Comparison of ENCODE assay signal across 8 mouse cellular contexts in genomic region chr11:94629884-94630198, GRCm38 (mm10). TPM values are rescaled to one million over a fixed set of nuclear protein-coding genes. Genes with fewer than 3 reads are reported as not detected.
DNase-seq lines count a peak whose midpoint lies in the region; ATAC-seq and TF ChIP-seq lines count a peak whose summit lies in the region.

No protein-coding gene starts in this region.

- WGBS in forebrain, embryonic 13.5 days, result under 1% methylated on average over 27 of the region's 28 CpGs
- 1% methylated on average over 28 of the region's 28 CpGs for WGBS in liver, embryonic 13.5 days (ENCODE audit: insufficient replicate concordance)
- WGBS in stomach, embryonic 16.5 days, result 0% methylated on average over 28 of the region's 28 CpGs

- H3K4me3 ChIP-seq in testis, adult 2 months (ENCODE audit: control insufficient read depth, low read depth, low read length), result peak overlapping the region; percentile 96
- H3K4me3 ChIP-seq in forebrain, embryonic 13.5 days, result peak overlapping the region; percentile 99
- H3K4me3 ChIP-seq in liver, embryonic 13.5 days (replicated peaks), result peak overlapping the region; percentile 96
- H3K4me3 ChIP-seq in stomach, embryonic 16.5 days (replicated peaks; ENCODE audit: low read length), result peak overlapping the region; percentile 100

- DNase-seq in testis, postnatal 10 days (ENCODE audit: low spot score), result no peak
- no peak for DNase-seq in liver, embryonic 13.5 days
- DNase-seq in layer of hippocampus, adult 8-10 months (ENCODE audit: low spot score in 2 of 2), result no peak
- DNase-seq in adipocyte (ENCODE audit: low spot score), result no peak

- TF ChIP-seq CTCF in testis, adult 2 months (IDR thresholded peaks at IDR 0.05; ENCODE audit: control insufficient read depth, insufficient read depth, insufficient replicate concordance, low read depth, low read length), result no peak

- peaks cover 10% of the 10 kb centered on the region for H3K4me1 ChIP-seq in testis, adult 2 months (ENCODE audit: control insufficient read depth, insufficient read depth, low read length)
- peaks cover 14% of the 10 kb centered on the region for H3K4me1 ChIP-seq in forebrain, embryonic 13.5 days
- peaks cover 22% of the 10 kb centered on the region for H3K4me1 ChIP-seq in liver, embryonic 13.5 days (replicated peaks)
- peaks cover 5% of the 10 kb centered on the region for H3K4me1 ChIP-seq in stomach, embryonic 16.5 days (ENCODE audit: control insufficient read depth, insufficient read depth, low read length)

- TF ChIP-seq POLR2A in testis, adult 2 months (IDR thresholded peaks at IDR 0.05; ENCODE audit: control insufficient read depth, low read depth, low read length), result no peak

- peak overlapping the region; percentile 93 for H3K4me2 ChIP-seq in forebrain, embryonic 13.5 days
- H3K4me2 ChIP-seq in liver, embryonic 13.5 days, result peak overlapping the region; percentile 92
- peak overlapping the region; percentile 71 for H3K4me2 ChIP-seq in stomach, embryonic 16.5 days (ENCODE audit: low read depth, low read length)

- H3K9ac ChIP-seq in forebrain, embryonic 13.5 days, result peak overlapping the region; percentile 90
- peak overlapping the region; percentile 91 for H3K9ac ChIP-seq in liver, embryonic 13.5 days
- peak overlapping the region; percentile 96 for H3K9ac ChIP-seq in stomach, embryonic 16.5 days (ENCODE audit: low read length)

- no peak; the same call in 1 of the 2 replicates for ATAC-seq in forebrain, embryonic 13.5 days
- ATAC-seq in liver, embryonic 13.5 days (ENCODE audit: low read depth), result peak; percentile 69
- peak; percentile 62 for ATAC-seq in stomach, embryonic 16.5 days (ENCODE audit: insufficient read depth, low FRiP score)
- ATAC-seq in megakaryocyte progenitor cell, adult 5-6 weeks (replicated peaks; ENCODE audit: poor library complexity), result no peak

- H3K27me3 ChIP-seq in testis, adult 2 months (ENCODE audit: control insufficient read depth, insufficient read depth, low read length), result no peaks in the 10 kb centered on the region
- no peaks in the 10 kb centered on the region for H3K27me3 ChIP-seq in forebrain, embryonic 13.5 days
- no peaks in the 10 kb centered on the region for H3K27me3 ChIP-seq in liver, embryonic 13.5 days
- H3K27me3 ChIP-seq in stomach, embryonic 16.5 days (ENCODE audit: control insufficient read depth, insufficient read depth, low read length), result no peaks in the 10 kb centered on the region

- peak overlapping the region; percentile 77 for H3K27ac ChIP-seq in testis, adult 2 months (ENCODE audit: control insufficient read depth, insufficient read depth, low read depth, low read length)
- H3K27ac ChIP-seq in forebrain, embryonic 13.5 days, result peak overlapping the region; percentile 63
- peak overlapping the region; percentile 82 for H3K27ac ChIP-seq in liver, embryonic 13.5 days
- peak overlapping the region; percentile 84 for H3K27ac ChIP-seq in stomach, embryonic 16.5 days (ENCODE audit: low read length)

- peaks cover 1% of the 10 kb centered on the region for H3K36me3 ChIP-seq in testis, adult 2 months (ENCODE audit: control insufficient read depth, insufficient read depth, low read length)
- H3K36me3 ChIP-seq in forebrain, embryonic 13.5 days (ENCODE audit: poor library complexity, severe bottlenecking), result peaks cover 32% of the 10 kb centered on the region
- peaks cover 36% of the 10 kb centered on the region for H3K36me3 ChIP-seq in liver, embryonic 13.5 days
- peaks cover 12% of the 10 kb centered on the region for H3K36me3 ChIP-seq in stomach, embryonic 16.5 days (ENCODE audit: control insufficient read depth, insufficient read depth, low read length)

- H3K9me3 ChIP-seq in forebrain, embryonic 13.5 days (replicated peaks), result no peaks in the 10 kb centered on the region
- H3K9me3 ChIP-seq in liver, embryonic 13.5 days (replicated peaks), result no peaks in the 10 kb centered on the region
- H3K9me3 ChIP-seq in stomach, embryonic 16.5 days (replicated peaks; ENCODE audit: control insufficient read depth, low read length), result no peaks in the 10 kb centered on the region

RNA-seq across cellular contexts. Expression of gene Lrrc59, which starts 0.3 kb away (rescaled TPM):
- 75.9 and 78.0 TPM in 2 replicates for polyA plus RNA-seq in testis, adult 2 months (2012; rRNA removed)
- polyA plus RNA-seq in forebrain, embryonic 13.5 days (2015; fragmentation: Nextera tagmentation; extraction: Ambion mirVana), result 165 and 182 TPM in 2 replicates
- polyA plus RNA-seq in liver, embryonic 13.5 days (2015; fragmentation: Nextera tagmentation; extraction: Ambion mirVana), result 133 and 148 TPM in 2 replicates
- 218 and 219 TPM in 2 replicates for polyA plus RNA-seq in stomach, embryonic 16.5 days (2015; fragmentation: Nextera tagmentation; extraction: Ambion mirVana)
- 115 and 116 TPM in 2 replicates for total RNA-seq in megakaryocyte progenitor cell, adult 5-6 weeks (2015)
- total RNA-seq in megakaryocyte progenitor cell, adult 5-6 weeks (2017), result 195 and 224 TPM in 2 replicates
- total RNA-seq in layer of hippocampus, adult 8-10 months (2022), result 10 to 100 TPM; 74.1 to 83.9 (median 79.3) TPM

RNA-seq across cellular contexts. Expression of gene Mrpl27, which starts 23.7 kb away (rescaled TPM):
- 24.0 and 24.2 TPM in 2 replicates for polyA plus RNA-seq in testis, adult 2 months (2012; rRNA removed)
- 144 and 153 TPM in 2 replicates for polyA plus RNA-seq in forebrain, embryonic 13.5 days (2015; fragmentation: Nextera tagmentation; extraction: Ambion mirVana)
- polyA plus RNA-seq in liver, embryonic 13.5 days (2015; fragmentation: Nextera tagmentation; extraction: Ambion mirVana), result 90.2 and 91.3 TPM in 2 replicates
- polyA plus RNA-seq in stomach, embryonic 16.5 days (2015; fragmentation: Nextera tagmentation; extraction: Ambion mirVana), result 122 and 126 TPM in 2 replicates
- 53.4 and 53.5 TPM in 2 replicates for total RNA-seq in megakaryocyte progenitor cell, adult 5-6 weeks (2015)
- total RNA-seq in megakaryocyte progenitor cell, adult 5-6 weeks (2017), result 46.4 and 46.8 TPM in 2 replicates
- 10 to 100 TPM; 61.9 to 66.8 (median 65.8) TPM for total RNA-seq in layer of hippocampus, adult 8-10 months (2022)

RNA-seq across cellular contexts. Expression of gene Eme1, which starts 23.9 kb away (rescaled TPM):
- 3.9 and 4.2 TPM in 2 replicates for polyA plus RNA-seq in testis, adult 2 months (2012; rRNA removed)
- 26.6 and 31.7 TPM in 2 replicates for polyA plus RNA-seq in forebrain, embryonic 13.5 days (2015; fragmentation: Nextera tagmentation; extraction: Ambion mirVana)
- polyA plus RNA-seq in liver, embryonic 13.5 days (2015; fragmentation: Nextera tagmentation; extraction: Ambion mirVana), result 18.4 and 19.5 TPM in 2 replicates
- 12.7 and 13.2 TPM in 2 replicates for polyA plus RNA-seq in stomach, embryonic 16.5 days (2015; fragmentation: Nextera tagmentation; extraction: Ambion mirVana)
- 9.4 and 9.9 TPM in 2 replicates for total RNA-seq in megakaryocyte progenitor cell, adult 5-6 weeks (2015)
- total RNA-seq in megakaryocyte progenitor cell, adult 5-6 weeks (2017), result 28.8 and 37.1 TPM in 2 replicates
- under 1 TPM in 2 of 4 experiments, not detected in 2; 0.35 to 0.52 TPM for total RNA-seq in layer of hippocampus, adult 8-10 months (2022)

RNA-seq across cellular contexts. Expression of gene Acsf2, which starts 28.2 kb away (rescaled TPM):
- 7.0 and 8.3 TPM in 2 replicates for polyA plus RNA-seq in testis, adult 2 months (2012; rRNA removed)
- 1.4 and 1.8 TPM in 2 replicates for polyA plus RNA-seq in forebrain, embryonic 13.5 days (2015; fragmentation: Nextera tagmentation; extraction: Ambion mirVana)
- polyA plus RNA-seq in liver, embryonic 13.5 days (2015; fragmentation: Nextera tagmentation; extraction: Ambion mirVana), result 1.1 and 1.3 TPM in 2 replicates
- 4.3 and 5.7 TPM in 2 replicates for polyA plus RNA-seq in stomach, embryonic 16.5 days (2015; fragmentation: Nextera tagmentation; extraction: Ambion mirVana)
- 18.1 and 18.6 TPM in 2 replicates for total RNA-seq in megakaryocyte progenitor cell, adult 5-6 weeks (2015)
- 2.5 and 2.7 TPM in 2 replicates for total RNA-seq in megakaryocyte progenitor cell, adult 5-6 weeks (2017)
- total RNA-seq in layer of hippocampus, adult 8-10 months (2022), result 10 to 100 TPM; 17.4 to 21.5 (median 20.1) TPM

RNA-seq across cellular contexts. Expression of gene Xylt2, which starts 47.5 kb away (rescaled TPM):
- polyA plus RNA-seq in testis, adult 2 months (2012; rRNA removed), result 3.3 and 3.4 TPM in 2 replicates
- polyA plus RNA-seq in forebrain, embryonic 13.5 days (2015; fragmentation: Nextera tagmentation; extraction: Ambion mirVana), result 8.2 and 8.7 TPM in 2 replicates
- polyA plus RNA-seq in liver, embryonic 13.5 days (2015; fragmentation: Nextera tagmentation; extraction: Ambion mirVana), result 2.4 and 2.9 TPM in 2 replicates
- polyA plus RNA-seq in stomach, embryonic 16.5 days (2015; fragmentation: Nextera tagmentation; extraction: Ambion mirVana), result 9.4 and 13.6 TPM in 2 replicates
- 1.8 and 2.2 TPM in 2 replicates for total RNA-seq in megakaryocyte progenitor cell, adult 5-6 weeks (2015)
- total RNA-seq in megakaryocyte progenitor cell, adult 5-6 weeks (2017), result 4.9 and 5.2 TPM in 2 replicates
- total RNA-seq in layer of hippocampus, adult 8-10 months (2022), result 10 to 100 TPM; 23.5 to 28.4 (median 25.3) TPM

Comparison
In these comparisons a context has a peak if more than half of its experiments do, and no peak if none do; other contexts are left out.
1. ATAC-seq: peak in liver, embryonic 13.5 days (single experiment) and stomach, embryonic 16.5 days (single experiment); none in forebrain, embryonic 13.5 days (single experiment) and megakaryocyte progenitor cell, adult 5-6 weeks (single experiment).
2. Peak in every context shown above with its lines, with median percentiles within 50 percentile points of each other: H3K27ac ChIP-seq, H3K4me3 ChIP-seq, H3K4me2 ChIP-seq and H3K9ac ChIP-seq.